Mouse (Mus musculus): ENCODE results near the gene Il12b.

Il12b gene

DNA sequence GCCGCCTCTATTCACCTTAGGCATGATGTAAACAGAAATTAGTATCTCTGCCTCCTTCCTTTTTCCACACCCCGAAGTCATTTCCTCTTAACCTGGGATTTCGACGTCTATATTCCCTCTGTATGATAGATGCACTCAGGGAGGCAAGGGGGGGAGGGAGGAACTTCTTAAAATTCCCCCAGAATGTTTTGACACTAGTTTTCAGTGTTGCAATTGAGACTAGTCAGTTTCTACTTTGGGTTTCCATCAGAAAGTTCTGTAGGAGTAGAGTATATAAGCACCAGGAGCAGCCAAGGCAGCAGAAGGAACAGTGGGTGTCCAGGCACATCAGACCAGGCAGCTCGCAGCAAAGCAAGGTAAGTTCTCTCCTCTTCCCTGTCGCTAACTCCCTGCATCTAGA lies at the start of gene Il12b:
Il12b (plus strand) TSS at position 301 of the 400 bp plus-strand sequence.
- DNase-seq (ENCODE audit: low spot score in 2 of 2): no peak

DNA sequence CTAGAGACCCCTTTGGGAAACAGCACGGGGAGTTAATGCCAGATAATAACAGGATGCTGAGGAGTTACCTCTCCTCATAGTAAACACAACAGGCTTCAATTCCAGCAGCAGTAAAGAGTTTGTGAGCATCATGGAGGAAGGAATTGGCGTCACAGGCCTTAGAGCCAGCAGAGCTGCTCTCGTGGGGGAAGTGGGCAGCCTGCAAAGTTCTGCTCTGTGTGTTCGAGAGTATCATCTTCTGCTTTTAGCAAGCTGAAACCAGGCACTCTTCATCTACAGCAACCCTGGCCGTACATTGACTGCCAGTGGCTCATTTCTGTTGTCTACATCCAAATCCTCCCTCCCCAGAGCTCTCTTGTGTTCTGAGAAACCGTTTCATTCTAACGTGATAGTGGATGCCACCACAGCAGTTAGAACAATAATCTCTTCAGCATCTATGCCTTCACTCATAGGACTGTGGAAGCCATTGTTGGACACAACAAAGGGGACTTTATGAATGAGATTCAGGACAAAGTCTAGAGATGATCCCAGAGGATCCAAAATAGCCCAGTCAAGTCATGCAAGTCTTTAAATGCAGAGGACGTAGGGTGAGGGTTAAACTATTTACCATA lies 44.9 kb upstream of the Il12b start:
- no peak for DNase-seq (ENCODE audit: low spot score in 2 of 2)

- no peak for DNase-seq (ENCODE audit: low spot score in 2 of 2)
Measured at GRCm38 (mm10) chr11:44356171-44356570, 43.7 kb upstream of the Il12b start.

DNA sequence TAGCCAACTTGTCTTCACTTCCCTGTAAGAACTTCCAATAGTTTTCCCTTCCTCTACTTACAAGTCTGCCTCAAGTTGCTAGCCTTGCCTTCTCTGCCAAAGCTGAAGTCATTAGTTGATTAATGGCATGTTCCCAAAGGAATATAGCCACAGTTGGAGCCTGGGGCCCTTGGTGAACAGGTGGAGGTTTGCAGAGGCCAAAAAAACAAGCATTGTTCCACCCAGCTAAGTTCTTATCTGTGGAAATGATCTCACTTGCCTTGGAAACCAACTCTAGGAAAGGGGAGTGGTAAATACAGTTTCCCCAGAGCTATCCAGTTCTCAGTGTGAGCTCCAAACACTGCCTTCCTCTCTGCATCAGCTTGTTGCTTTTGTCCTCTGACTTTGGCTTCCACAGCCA lies 35.3 kb upstream of the Il12b start:
- DNase-seq (ENCODE audit: low spot score in 2 of 2): no peak

DNA sequence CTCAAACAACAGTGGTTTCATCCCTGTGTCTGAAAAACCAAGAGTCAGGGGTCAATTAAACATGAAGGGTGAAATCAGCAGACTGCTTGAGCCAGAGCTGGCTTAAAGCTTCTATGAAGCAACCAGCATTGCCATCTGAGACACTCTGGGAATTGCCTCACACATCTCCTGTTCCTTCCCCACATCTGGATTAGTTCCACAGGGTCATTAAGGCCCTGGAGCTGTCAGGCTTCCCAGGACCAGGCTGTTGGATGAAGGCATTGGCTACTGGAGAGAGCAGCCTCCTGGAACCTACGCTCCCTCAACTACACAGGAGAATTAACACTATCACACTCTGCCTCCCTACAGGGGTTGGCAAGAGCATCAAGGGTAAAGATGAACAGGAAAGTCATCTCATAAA lies 32.2 kb upstream of the Il12b start:
- no peak for DNase-seq (ENCODE audit: low spot score in 2 of 2)

GRCm38 (mm10) chr11:44372856-44373255 lies 27.0 kb upstream of the Il12b start:
- no peak for DNase-seq (ENCODE audit: low spot score in 2 of 2)

DNA sequence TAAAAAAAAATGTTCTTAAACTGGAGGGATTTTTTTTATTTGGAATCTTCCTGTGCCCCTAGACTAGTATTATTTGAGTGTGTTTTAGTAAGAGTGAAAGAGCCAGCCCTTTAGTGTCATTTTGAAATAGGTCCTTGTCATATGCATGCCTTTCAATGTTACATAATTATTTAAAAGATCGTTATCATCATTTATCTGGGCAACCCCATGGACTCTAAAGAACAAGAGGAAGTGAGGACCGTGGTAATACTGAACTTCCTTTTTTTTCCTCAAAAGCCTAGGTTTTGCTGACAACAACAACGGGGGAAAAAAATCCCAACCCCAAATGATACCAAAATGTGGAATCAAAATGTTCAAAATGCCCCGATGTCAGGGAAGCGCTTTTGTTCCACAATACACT lies 22.0 kb upstream of the Il12b start:
- DNase-seq (ENCODE audit: low spot score in 2 of 2): no peak

DNA sequence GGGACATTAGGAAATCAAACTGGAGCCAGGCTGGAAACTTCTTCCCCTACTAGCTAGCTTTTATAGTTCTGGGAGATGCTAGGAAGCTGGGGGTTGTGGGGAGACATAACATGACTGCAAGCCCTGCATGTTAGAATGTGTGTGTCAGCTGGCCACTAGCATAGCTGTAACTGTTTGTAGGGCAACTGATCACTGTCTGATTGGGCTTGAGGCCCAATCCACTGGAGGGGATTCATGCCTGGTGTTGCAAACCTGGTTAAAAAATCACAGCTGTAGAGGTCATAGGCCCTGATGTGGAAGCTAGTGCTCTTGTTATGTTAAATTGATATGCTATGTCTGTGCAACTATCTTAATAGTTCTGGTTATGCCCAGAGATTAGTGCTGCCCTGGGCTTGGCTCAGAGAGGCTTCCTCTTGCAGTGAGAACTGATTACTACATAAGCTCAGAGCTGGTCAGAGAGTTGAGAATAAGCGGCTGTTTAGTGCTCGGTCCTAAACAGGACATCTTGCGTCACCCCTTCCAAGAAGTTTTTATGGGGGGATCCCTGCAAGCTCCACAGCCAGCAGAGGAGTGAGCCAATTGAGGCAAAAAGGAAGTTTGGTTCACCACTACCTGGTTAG lies 19.3 kb upstream of the Il12b start:
- no peak for DNase-seq (ENCODE audit: low spot score in 2 of 2)

DNA sequence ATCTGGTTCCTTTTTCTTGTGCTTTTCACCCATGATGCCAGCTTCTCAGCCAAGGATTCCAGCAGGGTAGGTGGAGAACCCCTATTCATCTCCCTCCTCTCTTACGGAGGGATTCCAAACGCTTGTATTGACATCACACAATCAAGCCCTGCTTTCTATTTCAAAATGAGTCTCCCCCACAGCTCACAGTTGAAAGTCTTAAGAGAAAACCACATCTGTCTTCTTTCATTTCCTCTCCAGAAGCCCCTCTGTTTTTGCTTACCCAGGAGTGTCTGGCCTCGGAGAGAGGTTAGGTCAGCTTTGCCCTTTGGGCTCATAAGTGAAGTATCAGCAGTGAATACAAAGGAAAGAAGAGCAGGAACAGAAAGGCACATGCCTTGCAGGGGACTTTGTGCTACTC lies 17.7 kb upstream of the Il12b start:
- no peak for DNase-seq (ENCODE audit: low spot score in 2 of 2)

DNA sequence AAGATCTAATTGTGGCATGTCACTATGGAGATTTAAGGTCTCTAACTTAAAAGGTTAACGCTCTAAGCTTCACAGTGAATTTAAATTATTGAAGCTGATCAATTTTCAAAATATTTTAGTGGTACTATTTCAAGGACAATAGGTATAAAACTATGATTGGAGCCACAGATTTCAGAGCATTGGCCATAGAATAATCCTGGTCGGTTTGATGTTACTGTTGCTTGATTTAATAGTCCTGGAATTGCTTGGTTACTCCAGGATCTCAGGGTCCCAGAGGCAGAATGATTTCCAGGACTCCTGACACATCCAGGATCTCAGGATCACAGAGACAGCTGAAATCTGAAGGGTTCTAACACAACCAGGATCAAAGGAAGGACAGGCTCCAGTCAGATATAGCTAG lies 12.8 kb upstream of the Il12b start:
- DNase-seq (ENCODE audit: low spot score in 2 of 2): no peak

DNA sequence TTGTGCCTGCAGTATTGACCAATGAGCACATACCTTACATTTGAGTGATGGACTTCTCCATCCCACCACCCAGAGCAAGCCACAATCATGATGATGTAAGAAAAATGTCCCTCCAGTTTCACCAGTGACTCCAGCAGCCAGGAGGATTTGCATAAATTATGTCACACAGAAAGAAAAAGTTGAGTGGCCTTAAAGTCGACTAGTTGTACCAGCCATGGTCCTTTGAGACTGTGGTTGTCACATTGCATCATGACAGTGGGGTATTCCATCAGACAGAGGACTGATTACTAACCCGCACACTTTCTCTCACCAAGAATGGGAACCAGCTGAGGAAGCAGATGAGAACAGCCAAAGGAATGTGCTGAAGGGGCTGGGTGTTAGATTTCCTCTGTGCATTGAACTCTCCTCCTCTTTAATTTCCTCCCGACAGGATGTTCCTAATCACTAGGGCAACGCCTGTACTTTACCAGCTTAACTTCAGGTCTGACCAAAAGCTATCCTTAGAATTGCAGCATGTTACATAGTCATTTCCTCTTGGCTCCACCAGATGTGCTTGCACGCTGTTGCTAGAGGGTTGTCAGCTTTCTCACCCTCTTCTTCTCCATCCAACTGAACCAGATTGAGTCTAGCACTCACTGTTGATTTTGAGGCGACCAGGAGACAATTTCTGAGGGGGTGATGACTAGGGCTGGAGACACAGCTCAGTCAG lies 9.7 kb upstream of the Il12b start:
- DNase-seq (ENCODE audit: low spot score in 2 of 2): no peak

DNA sequence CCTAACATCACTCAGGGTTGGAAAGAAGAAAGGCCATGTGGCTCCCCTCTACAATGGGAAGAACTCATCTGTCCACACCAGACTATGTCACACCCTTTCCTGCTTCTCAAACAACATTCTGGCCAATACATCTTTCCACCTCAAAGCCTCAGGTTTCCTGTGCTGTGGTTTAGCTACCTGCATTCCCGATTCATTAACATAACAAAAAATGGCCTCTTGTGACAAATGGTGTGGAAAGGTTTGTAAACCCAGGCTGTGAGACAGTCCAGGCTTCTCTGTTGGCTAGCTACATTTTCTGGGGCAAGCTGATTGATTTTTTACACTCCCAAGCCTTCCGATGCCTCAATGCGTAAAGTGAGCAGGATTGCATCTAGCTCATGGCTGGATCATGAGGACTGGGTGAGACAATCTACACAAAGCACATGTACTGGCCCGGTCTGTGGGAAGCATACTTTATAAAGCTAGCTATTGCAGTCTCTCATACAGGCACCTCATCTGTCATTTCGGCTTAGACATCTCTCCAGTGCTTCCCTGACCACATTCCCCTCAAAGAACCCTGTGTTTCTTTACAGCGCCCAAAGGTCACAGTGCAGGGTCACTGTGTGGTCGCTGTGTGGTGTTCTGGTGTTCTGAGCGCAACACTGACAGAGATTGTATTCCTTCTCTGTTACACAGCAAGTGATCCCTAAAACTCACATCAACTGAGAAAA lies 6.6 kb upstream of the Il12b start:
- DNase-seq (ENCODE audit: low spot score in 2 of 2): no peak

GRCm38 (mm10) chr11:44395401-44395800 lies 4.5 kb upstream of the Il12b start:
- DNase-seq (ENCODE audit: low spot score in 2 of 2): no peak

- DNase-seq (ENCODE audit: low spot score in 2 of 2): no peak
Measured at GRCm38 (mm10) chr11:44397551-44397950, 2.3 kb upstream of the Il12b start.

DNA sequence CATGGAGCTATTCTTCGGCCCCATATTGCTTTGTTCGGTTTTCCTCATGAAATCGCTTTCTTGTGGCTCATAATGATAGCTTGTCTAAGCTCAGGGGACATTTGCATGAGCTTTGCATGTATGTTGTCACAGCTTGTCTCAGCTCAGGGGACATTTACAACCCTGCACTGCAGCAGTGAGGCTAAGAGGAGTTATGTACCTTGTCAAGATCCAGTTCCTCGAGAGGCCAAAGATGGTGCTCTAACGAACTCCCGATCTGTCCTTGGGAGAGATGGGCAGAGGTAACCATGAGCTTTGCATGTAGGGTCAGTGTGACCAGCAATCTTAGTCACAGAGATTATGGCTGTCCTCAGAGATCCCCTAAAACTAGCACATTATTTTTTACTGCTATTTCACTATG lies 1.5 kb upstream of the Il12b start:
- DNase-seq (ENCODE audit: low spot score in 2 of 2): no peak

DNA sequence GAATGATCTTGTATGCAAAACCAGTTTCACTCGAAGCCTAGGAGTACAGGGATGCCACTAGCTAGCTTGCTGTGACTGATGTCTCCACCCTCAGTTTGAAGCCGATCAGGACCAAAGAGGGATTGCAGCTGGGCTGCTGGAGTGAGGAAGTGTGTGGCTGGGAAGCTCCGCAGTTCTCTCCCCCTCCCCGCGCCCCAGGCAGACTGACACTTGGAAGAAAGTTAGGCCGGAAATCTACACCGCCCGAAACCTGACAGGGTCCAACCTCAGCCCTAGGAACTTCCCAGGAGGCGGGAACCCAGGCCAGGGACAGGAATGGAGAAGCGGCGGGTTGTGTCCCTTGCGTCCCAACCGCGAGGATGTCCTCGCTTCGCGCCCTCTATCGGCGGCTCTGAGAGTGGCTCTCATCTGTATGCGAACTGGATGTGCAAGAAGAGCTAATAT lies 1.1 kb upstream of the Il12b start:
- DNase-seq (ENCODE audit: low spot score in 2 of 2): peak; percentile 65 to 88

DNA sequence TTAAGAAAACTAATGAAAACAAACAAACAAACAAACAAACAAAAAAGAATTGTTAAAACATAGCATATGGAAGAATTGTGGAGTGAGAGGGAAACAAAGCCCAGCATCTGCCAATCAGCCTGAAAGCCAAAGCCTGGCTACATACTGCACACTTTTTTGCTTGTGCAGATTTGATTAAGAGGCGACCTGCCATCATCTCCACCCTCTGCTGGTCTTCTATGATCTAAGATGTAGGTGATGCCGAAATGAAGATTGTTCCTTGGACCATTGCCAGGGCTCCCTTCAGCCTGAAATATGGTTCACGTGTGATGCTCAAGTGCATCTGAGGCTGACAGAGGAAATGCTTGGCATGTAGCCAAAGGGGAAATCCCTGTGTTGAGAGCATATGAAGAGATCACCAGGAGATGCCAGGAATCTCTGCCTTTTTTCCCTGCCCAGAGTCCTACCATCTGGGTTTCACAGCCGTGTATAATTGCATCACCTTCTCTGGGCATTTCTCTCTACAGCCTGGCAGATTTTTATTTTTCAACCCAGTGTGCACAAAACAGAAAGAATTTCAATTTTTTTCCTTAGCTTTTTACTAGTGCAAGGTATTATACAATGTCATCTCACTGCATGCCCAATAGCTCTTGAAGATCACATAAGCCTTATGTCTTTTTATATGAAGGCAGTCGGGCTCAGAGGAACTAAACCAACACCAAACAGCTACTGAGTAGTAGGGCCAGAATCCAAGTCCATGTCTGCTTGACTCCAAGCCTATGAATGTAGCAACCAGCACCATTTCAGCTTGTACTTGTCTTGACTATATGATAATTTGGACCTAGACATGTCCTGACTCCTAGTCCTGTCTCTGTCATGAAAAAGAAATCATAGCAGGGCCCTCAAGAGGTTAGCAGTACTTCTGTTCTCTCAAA lies 2.0 kb downstream of the Il12b start:
- DNase-seq (ENCODE audit: low spot score in 2 of 2): no peak

- DNase-seq (ENCODE audit: low spot score in 2 of 2): no peak
Measured at GRCm38 (mm10) chr11:44405113-44405512, 5.2 kb downstream of the Il12b start.

GRCm38 (mm10) chr11:44405961-44406360 lies 6.1 kb downstream of the Il12b start:
- no peak for DNase-seq (ENCODE audit: low spot score in 2 of 2)

- no peak for DNase-seq (ENCODE audit: low spot score in 2 of 2)
Measured at GRCm38 (mm10) chr11:44406457-44406856, 6.6 kb downstream of the Il12b start.

- DNase-seq (ENCODE audit: low spot score in 2 of 2): no peak
Measured at GRCm38 (mm10) chr11:44408626-44409025, 8.8 kb downstream of the Il12b start.

- DNase-seq (ENCODE audit: low spot score in 2 of 2): no peak
Measured at GRCm38 (mm10) chr11:44410413-44410812, 10.6 kb downstream of the Il12b start.

All from spleen, postnatal 4 days (tissue).